In the genomic region with DNA sequence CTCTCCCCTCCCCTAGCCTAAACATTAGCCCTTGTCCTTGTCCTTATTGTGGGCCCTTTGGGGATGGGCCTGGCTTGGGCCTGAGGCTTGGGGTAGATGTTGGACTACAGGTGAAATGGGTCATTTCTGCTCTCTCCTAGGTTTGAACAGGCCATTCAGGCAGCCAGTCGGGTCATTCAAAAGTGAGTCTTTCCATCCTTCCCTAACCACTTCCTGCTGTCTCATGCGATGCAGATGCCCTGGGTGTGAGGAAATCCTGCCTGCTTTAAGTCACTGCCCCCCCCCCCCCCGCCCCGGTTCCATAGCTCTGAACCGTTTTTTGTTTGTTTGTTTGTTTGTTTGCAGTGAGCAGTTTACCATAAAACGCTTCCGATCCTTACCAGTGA, we compare ENCODE assay signal across 10 mouse cellular contexts. TPM values are rescaled to one million over a fixed set of nuclear protein-coding genes. Genes with fewer than 3 reads are reported as not detected.
DNase-seq lines count a peak whose midpoint lies in the region; ATAC-seq lines count a peak whose summit lies in the region.
"Had no signal": no experiment of that assay in that cellular context is flagged by ENCODE, and none has a peak within 500 bp of the region (broad histone marks: within the 10 kb centered on the region; RNA-seq: fewer than 3 reads in every experiment).

No protein-coding gene starts in this region.

- H3K9ac ChIP-seq in heart, embryonic 12.5 days, result no peak overlapping the region

- H3K4me3 ChIP-seq in heart, embryonic 12.5 days, result no peak overlapping the region

- ATAC-seq in heart, embryonic 12.5 days (ENCODE audit: insufficient number of reproducible peaks, low FRiP score), result no peak
- ATAC-seq in megakaryocyte, adult 5-6 weeks (ENCODE audit: poor library complexity, severe bottlenecking), result peak; percentile 41

- peaks cover 55% of the 10 kb centered on the region for H3K36me3 ChIP-seq in heart, embryonic 12.5 days

- WGBS in heart, embryonic 12.5 days, result 76% methylated on average over 7 of the region's 7 CpGs

- no peak overlapping the region for H3K27ac ChIP-seq in heart, embryonic 12.5 days (ENCODE audit: poor library complexity, severe bottlenecking)

- H3K4me1 ChIP-seq in heart, embryonic 12.5 days (replicated peaks), result peaks cover 33% of the 10 kb centered on the region

- H3K9me3 ChIP-seq in heart, embryonic 12.5 days (replicated peaks), result no peaks in the 10 kb centered on the region

- peak; percentile 86 for DNase-seq in heart, adult 11 months
- peak; percentile 15 for DNase-seq in thymus, postnatal 14 days
- no peak for DNase-seq in thymus, postnatal 10 days (ENCODE audit: low spot score in 2 of 2)
- no peak for DNase-seq in left cerebral cortex, adult 18-20 months (ENCODE audit: low spot score in 2 of 2)
- no peak for DNase-seq in heart, adult 18-20 months
- no peak for DNase-seq in testis, postnatal 14 days (ENCODE audit: low spot score)
- DNase-seq: layer of hippocampus, postnatal 36 days; right cerebral cortex, postnatal 25 days had no signal

- no peaks in the 10 kb centered on the region for H3K27me3 ChIP-seq in heart, embryonic 12.5 days (replicated peaks)

- H3K4me2 ChIP-seq in heart, embryonic 12.5 days, result no peak overlapping the region

RNA-seq across cellular contexts. Expression of a gene that starts 3.9 kb away (rescaled TPM):
- polyA plus RNA-seq in heart, embryonic 12.5 days (2016; fragmentation: Nextera tagmentation; extraction: Ambion mirVana), result 1.2 and 1.3 TPM in 2 replicates
- 1.5 and 1.8 TPM in 2 replicates for total RNA-seq in megakaryocyte, adult 5-6 weeks (2015)
- 2.4 and 3.3 TPM in 2 replicates for total RNA-seq in megakaryocyte, adult 5-6 weeks (2017)
- total RNA-seq in left cerebral cortex, adult 18-20 months (2021), result 1 to 10 TPM; 7.6 to 9.2 TPM
- total RNA-seq in heart, adult 18-20 months (2021), result 1 to 10 TPM; 4.7 to 5.5 TPM

RNA-seq across cellular contexts. Expression of a gene that starts 4.2 kb away (rescaled TPM):
- 38.7 and 39.1 TPM in 2 replicates for polyA plus RNA-seq in heart, embryonic 12.5 days (2016; fragmentation: Nextera tagmentation; extraction: Ambion mirVana)
- 21.5 and 25.5 TPM in 2 replicates for total RNA-seq in megakaryocyte, adult 5-6 weeks (2015)
- total RNA-seq in megakaryocyte, adult 5-6 weeks (2017), result 29.1 and 35.0 TPM in 2 replicates
- 10 to 100 TPM; 15.2 to 21.6 TPM for total RNA-seq in left cerebral cortex, adult 18-20 months (2021)
- total RNA-seq in heart, adult 18-20 months (2021), result 1 to 10 TPM; 2.9 to 5.9 TPM

RNA-seq across cellular contexts. Expression of a gene that starts 11.1 kb away (rescaled TPM):
- polyA plus RNA-seq in heart, embryonic 12.5 days (2016; fragmentation: Nextera tagmentation; extraction: Ambion mirVana), result 6.9 and 7.2 TPM in 2 replicates
- total RNA-seq in megakaryocyte, adult 5-6 weeks (2015), result 7.7 and 8.7 TPM in 2 replicates
- 15.6 and 16.8 TPM in 2 replicates for total RNA-seq in megakaryocyte, adult 5-6 weeks (2017)
- total RNA-seq in left cerebral cortex, adult 18-20 months (2021), result 10 to 100 TPM; 64.2 to 64.3 TPM
- total RNA-seq in heart, adult 18-20 months (2021), result 10 to 100 TPM; 76.7 to 79.6 TPM

RNA-seq across cellular contexts. Expression of a gene that starts 15.9 kb away (rescaled TPM):
- polyA plus RNA-seq in heart, embryonic 12.5 days (2016; fragmentation: Nextera tagmentation; extraction: Ambion mirVana), result 30.1 and 32.0 TPM in 2 replicates
- total RNA-seq in megakaryocyte, adult 5-6 weeks (2015), result 13.6 and 14.0 TPM in 2 replicates
- 8.4 and 13.5 TPM in 2 replicates for total RNA-seq in megakaryocyte, adult 5-6 weeks (2017)
- 10 to 100 TPM; 23.1 to 25.1 TPM for total RNA-seq in left cerebral cortex, adult 18-20 months (2021)
- total RNA-seq in heart, adult 18-20 months (2021), result 10 to 100 TPM; 36.7 to 41.7 TPM

RNA-seq across cellular contexts. Expression of a gene that starts 31.1 kb away (rescaled TPM):
- 69.2 and 69.6 TPM in 2 replicates for polyA plus RNA-seq in heart, embryonic 12.5 days (2016; fragmentation: Nextera tagmentation; extraction: Ambion mirVana)
- 21.5 and 31.3 TPM in 2 replicates for total RNA-seq in megakaryocyte, adult 5-6 weeks (2015)
- 15.5 and 22.7 TPM in 2 replicates for total RNA-seq in megakaryocyte, adult 5-6 weeks (2017)
- total RNA-seq in left cerebral cortex, adult 18-20 months (2021), result 10 to 100 TPM; 69.3 to 85.6 TPM
- 10 to 100 TPM in 1 of 2 experiments, 1 to 10 TPM in 1; 9.7 to 17.7 TPM for total RNA-seq in heart, adult 18-20 months (2021)

Comparison
In these comparisons a context has a peak if more than half of its experiments do, and no peak if none do; other contexts are left out.
1. DNase-seq: peak in heart, adult 11 months (single experiment) and thymus, postnatal 14 days (single experiment); none in thymus, postnatal 10 days (0 of 2), left cerebral cortex, adult 18-20 months (0 of 2), heart, adult 18-20 months (0 of 2) and testis, postnatal 14 days (single experiment).